Mouse (Mus musculus) myocyte (in vitro differentiated cells): Measurements from ENCODE around the gene Ace2.

Experiments used
- MYOD1 ChIP-seq, 3 experiments: IDR thresholded peaks; one replicate each; pipeline ENCODE4 v1.6.1; 2011; ENCODE audit warnings: control low read depth in 2 of 3, low read depth in 2 of 3, mild to moderate bottlenecking in 2 of 3, moderate library complexity in 1 of 3; ENCODE audit not compliant: insufficient read length in 2 of 3, control insufficient read depth in 1 of 3
- MYOG ChIP-seq, 3 experiments: IDR thresholded peaks; one replicate each; pipeline ENCODE4 v1.6.1; 2011; ENCODE audit warnings: control low read depth in 2 of 3, low read depth in 2 of 3, mild to moderate bottlenecking in 2 of 3; ENCODE audit not compliant: insufficient read length in 2 of 3, control insufficient read depth in 1 of 3, insufficient read depth in 1 of 3
- POLR2A ChIP-seq: IDR thresholded peaks from one replicate; pipeline ENCODE4 v1.6.1; 2011; ENCODE audit warnings: low read depth, mild to moderate bottlenecking, control low read depth, moderate library complexity; ENCODE audit not compliant: insufficient read length

DNA sequence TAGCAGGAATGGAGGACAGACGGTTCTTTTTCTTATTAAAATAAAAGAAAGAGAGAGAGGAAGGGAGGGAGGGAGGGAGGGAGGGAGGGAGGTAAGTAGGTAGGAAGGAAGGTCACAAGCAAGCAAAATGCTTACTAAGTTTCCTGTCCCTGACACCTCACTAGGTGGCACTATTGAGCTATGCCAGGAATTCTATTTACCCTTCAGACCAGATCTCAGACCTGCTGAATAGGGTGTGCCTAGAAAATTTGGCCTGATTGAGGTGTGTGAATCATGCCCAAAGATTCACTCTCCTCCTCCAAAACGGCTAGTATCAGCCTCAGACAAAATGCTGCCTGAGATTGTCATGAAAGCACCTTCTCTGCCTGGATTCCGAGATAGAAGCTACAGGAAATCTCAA, 44.7 kb downstream of the Ace2 start:
- TF ChIP-seq MYOG (IDR thresholded peaks at IDR 0.05; ENCODE audit: control insufficient read depth in 1 of 3, insufficient read depth in 1 of 3, insufficient read length in 2 of 3, low read depth in 2 of 3) (no peak), MYOD1 (IDR thresholded peaks at IDR 0.05; ENCODE audit: control insufficient read depth in 1 of 3, insufficient read length in 2 of 3, low read depth in 2 of 3) (no peak), POLR2A (no peak)
